Mouse (Mus musculus) ES-E14 (cell line): Measurements from ENCODE around the gene Gjb4. TPM values are rescaled to one million over a fixed set of nuclear protein-coding genes. Genes with fewer than 3 reads are reported as not detected.

Experiments used
- DNase-seq: peaks from one replicate; pipeline ENCODE4 v3.0.0-alpha.2; 2013; ENCODE audit warnings: low read depth, low spot score
- H3K27ac ChIP-seq: 2 replicates; pipeline ENCODE4 v1.5.1; 2012; ENCODE audit warnings: low read depth, mild to moderate bottlenecking, low read length, moderate library complexity, mixed read lengths; ENCODE audit not compliant: poor library complexity, insufficient read depth, severe bottlenecking
- H3K36me3 ChIP-seq: 2 replicates; pipeline ENCODE4 v1.6.1; 2012; ENCODE audit warnings: mild to moderate bottlenecking, low read length, moderate library complexity, mixed read lengths; ENCODE audit not compliant: control insufficient read depth, poor library complexity, insufficient read depth, severe bottlenecking
- H3K4me1 ChIP-seq, 2 experiments: fragments of 150-350 bp in 1 of 2; sonication (generic) in 1 of 2; 2 replicates each; pipeline ENCODE4 v1.6.1; 2012; ENCODE audit warnings: low read length in 2 of 2, mild to moderate bottlenecking in 1 of 2, mixed read lengths in 1 of 2; ENCODE audit not compliant: control insufficient read depth in 2 of 2, insufficient read depth in 2 of 2, poor library complexity in 1 of 2
- H3K4me3 ChIP-seq, 2 experiments: fragments of 150-350 bp in 1 of 2; sonication (generic) in 1 of 2; 2 replicates each; pipeline ENCODE4 v1.5.1; 2012; ENCODE audit warnings: low read length in 2 of 2, low read depth in 1 of 2, mild to moderate bottlenecking in 1 of 2, mixed read lengths in 1 of 2; ENCODE audit not compliant: insufficient read depth in 1 of 2, poor library complexity in 1 of 2, severe bottlenecking in 1 of 2
- H3K9ac ChIP-seq: 2 replicates; pipeline ENCODE4 v1.6.1; 2012; ENCODE audit warnings: low read depth, mild to moderate bottlenecking, low read length, mixed read lengths; ENCODE audit not compliant: poor library complexity, insufficient read depth, severe bottlenecking
- H3K9me3 ChIP-seq: fragments of 150-350 bp; sonication (generic); 2 replicates; pipeline ENCODE4 v1.6.1; 2012; ENCODE audit warnings: low read depth, mild to moderate bottlenecking, low read length; ENCODE audit not compliant: control insufficient read depth, insufficient read depth
- CHD2 ChIP-seq: IDR thresholded peaks from 2 replicates; pipeline ENCODE4 v1.6.1; 2014; ENCODE audit warnings: mild to moderate bottlenecking, low read depth, low read length, inconsistent platforms
- HCFC1 ChIP-seq: IDR thresholded peaks from 2 replicates; pipeline ENCODE4 v1.6.1; 2012; ENCODE audit warnings: low read length, inconsistent platforms, borderline replicate concordance; ENCODE audit not compliant: insufficient read depth
- MAFK ChIP-seq: IDR thresholded peaks from 2 replicates; pipeline ENCODE4 v1.6.1; 2014; ENCODE audit warnings: mild to moderate bottlenecking, low read depth, low read length, inconsistent platforms; ENCODE audit not compliant: insufficient read depth
- ZC3H11A ChIP-seq: IDR thresholded peaks from 2 replicates; pipeline ENCODE4 v1.6.1; 2012; ENCODE audit warnings: low read depth, mild to moderate bottlenecking, inconsistent platforms, low read length, borderline replicate concordance
- ZNF384 ChIP-seq: IDR thresholded peaks from 2 replicates; pipeline ENCODE4 v1.6.1; 2012; ENCODE audit warnings: low read depth, low read length, inconsistent platforms
- in situ Hi-C, 2 experiments: fragments of 600-800 bp; cut with MboI; formaldehyde crosslinking; loops; one replicate each; pipeline ENCODE4 v1.15.1; 2025; ENCODE audit warnings: low sequenced_read_pairs in 2 of 2, inconsistent platforms in 1 of 2; ENCODE audit not compliant: unreplicated experiment in 2 of 2
- total RNA-seq: library from RNA; depleted of rRNA; stranded (reverse); fragments of 300-350 nt; gene quantifications from 2 replicates; pipeline ENCODE4 v1.2.3, GENCODE M21; 2012

Gene Gjb4
- total RNA-seq, 1 experiment = 1.6 TPM

DNA sequence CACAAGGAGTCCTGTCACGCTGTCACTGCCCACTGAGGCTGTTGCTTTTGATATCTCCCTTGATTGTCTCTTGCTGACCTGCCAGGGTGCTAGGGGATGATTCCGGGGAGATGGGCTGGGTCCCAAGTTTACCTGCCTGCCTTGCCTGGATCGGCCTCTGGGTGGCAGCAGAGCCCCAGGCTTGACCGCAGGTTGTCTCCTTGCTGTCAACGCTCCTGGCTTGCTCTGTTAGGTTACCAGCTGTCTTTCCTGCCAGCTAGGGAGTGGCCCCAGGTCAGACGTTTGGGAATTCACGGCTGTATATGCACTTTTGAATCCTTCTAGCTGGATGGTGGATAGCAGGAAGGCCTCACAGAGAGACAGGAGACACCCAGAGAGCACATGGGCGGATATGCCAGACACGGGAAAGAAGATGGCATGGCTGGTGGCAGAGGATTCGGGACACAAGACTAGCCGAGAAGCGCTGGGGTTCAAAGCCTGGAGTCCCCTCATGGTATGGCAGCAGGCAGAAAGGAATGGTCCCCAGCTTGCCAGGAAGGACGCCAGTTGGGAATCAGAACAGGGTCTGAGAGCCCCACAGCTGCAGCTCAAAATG is 14.6 kb upstream of the Gjb4 start:
- peak overlapping the region; percentile 19; the same call in 1 of the 2 replicates for H3K9ac ChIP-seq
- in situ Hi-C loops = no loop called here
- no peak overlapping the region for H3K4me3 ChIP-seq
- peaks cover 7 to 30% of the 10 kb centered on the region in 2 experiments for H3K4me1 ChIP-seq
- no peaks in the 10 kb centered on the region for H3K9me3 ChIP-seq
- no peak overlapping the region for H3K27ac ChIP-seq
- DNase-seq = peak; percentile 72
- TF ChIP-seq ZC3H11A = peak; percentile 80; the same call in 1 of the 2 replicates
- TF ChIP-seq HCFC1 = no peak
- no peaks in the 10 kb centered on the region for H3K36me3 ChIP-seq

DNA sequence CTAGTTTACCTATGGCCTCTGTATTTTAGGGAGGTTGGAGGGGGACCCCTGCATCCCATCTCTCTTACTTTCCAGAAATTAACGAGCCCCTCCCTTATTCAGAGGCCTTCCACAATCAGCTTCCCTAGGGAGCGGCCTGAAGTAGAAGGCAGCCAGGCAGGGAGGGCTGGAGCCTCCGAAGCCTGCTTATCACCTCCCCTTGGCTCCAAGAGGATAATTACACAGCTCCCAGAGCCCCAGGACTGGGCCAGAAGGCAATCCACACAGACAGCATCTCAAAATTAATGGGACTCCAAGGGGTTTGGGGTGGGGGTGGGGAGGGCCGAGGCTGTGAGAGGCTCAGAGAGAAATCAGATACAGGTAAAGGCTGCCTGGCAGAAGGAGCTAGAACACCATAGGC is 12.0 kb upstream of the Gjb4 start:
- H3K9ac ChIP-seq = peak overlapping the region; percentile 62
- DNase-seq = no peak
- H3K9me3 ChIP-seq = no peaks in the 10 kb centered on the region
- H3K4me3 ChIP-seq = no peak overlapping the region
- in situ Hi-C loops = no loop called here
- H3K36me3 ChIP-seq = no peaks in the 10 kb centered on the region
- peak overlapping the region; percentile 81; the same call in 1 of the 2 replicates for H3K27ac ChIP-seq
- TF ChIP-seq ZC3H11A (no peak), ZNF384 (no peak), MAFK (no peak)
- H3K4me1 ChIP-seq = peaks cover 7 to 34% of the 10 kb centered on the region in 2 experiments

DNA sequence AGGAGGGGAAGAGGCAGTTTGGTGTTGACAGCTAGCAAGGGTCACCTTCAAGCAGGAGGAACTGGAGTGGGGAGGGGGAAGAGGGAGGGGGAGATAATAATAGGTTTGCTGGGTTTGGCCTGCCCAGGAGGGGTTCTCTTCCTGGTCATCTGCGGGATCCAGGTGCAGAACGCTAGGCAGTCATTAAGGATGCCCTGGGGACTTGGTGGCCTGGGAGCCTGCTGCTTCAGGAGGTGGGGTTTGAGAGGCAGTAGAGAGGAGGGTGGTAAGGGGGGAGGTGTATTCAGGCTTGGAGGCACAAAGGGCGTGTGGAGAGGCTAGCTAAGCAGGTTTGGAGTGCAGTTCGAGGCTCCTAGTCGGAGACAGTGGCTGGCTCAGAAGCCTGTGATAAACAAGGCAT is 11.6 kb upstream of the Gjb4 start:
- peaks cover 7 to 34% of the 10 kb centered on the region in 2 experiments for H3K4me1 ChIP-seq
- DNase-seq = peak; percentile 61
- H3K4me3 ChIP-seq = peak overlapping the region in 1 of 2 experiments; percentile 23; a peak in 2 of 4 replicates
- in situ Hi-C loops = no loop called here
- no peak for TF ChIP-seq HCFC1
- no peak for TF ChIP-seq ZC3H11A
- TF ChIP-seq MAFK = no peak
- no peak for TF ChIP-seq ZNF384
- TF ChIP-seq CHD2 = no peak
- H3K9me3 ChIP-seq = no peaks in the 10 kb centered on the region
- H3K36me3 ChIP-seq = no peaks in the 10 kb centered on the region
- H3K9ac ChIP-seq = peak overlapping the region; percentile 62
- peak overlapping the region; percentile 81; the same call in 1 of the 2 replicates for H3K27ac ChIP-seq

DNA sequence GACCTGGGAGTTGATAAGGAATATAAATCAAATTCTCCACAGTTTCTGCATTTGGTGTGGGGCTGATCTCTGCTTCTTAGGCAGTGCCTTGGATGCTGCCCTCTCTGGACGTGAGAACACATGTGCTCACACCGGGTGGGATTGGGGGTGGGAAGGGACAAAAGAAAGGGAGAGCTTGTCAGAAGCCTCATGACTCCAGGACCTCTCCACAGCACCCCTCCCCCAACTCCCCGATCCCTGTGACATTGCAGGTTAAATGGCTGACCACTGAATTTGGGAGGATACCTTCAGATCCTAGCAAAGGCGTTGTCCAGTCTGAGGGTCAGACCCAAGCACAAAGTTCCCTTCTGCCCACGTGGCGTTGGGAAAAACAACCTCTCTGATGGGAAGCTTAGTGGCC is 10.6 kb upstream of the Gjb4 start:
- no peak for DNase-seq
- Histone ChIP-seq H3K9me3 (no peaks in the 10 kb centered on the region), H3K27ac (peak overlapping the region; percentile 65), H3K9ac (no peak overlapping the region; the same call in 1 of the 2 replicates), H3K36me3 (no peaks in the 10 kb centered on the region), H3K4me1 (peaks cover 12 to 42% of the 10 kb centered on the region in 2 experiments), H3K4me3 (no peak overlapping the region)
- in situ Hi-C loops = no loop called here
- TF ChIP-seq ZC3H11A = no peak
- TF ChIP-seq CHD2 = no peak
- TF ChIP-seq ZNF384 = no peak
- TF ChIP-seq HCFC1 = no peak
- no peak for TF ChIP-seq MAFK

DNA sequence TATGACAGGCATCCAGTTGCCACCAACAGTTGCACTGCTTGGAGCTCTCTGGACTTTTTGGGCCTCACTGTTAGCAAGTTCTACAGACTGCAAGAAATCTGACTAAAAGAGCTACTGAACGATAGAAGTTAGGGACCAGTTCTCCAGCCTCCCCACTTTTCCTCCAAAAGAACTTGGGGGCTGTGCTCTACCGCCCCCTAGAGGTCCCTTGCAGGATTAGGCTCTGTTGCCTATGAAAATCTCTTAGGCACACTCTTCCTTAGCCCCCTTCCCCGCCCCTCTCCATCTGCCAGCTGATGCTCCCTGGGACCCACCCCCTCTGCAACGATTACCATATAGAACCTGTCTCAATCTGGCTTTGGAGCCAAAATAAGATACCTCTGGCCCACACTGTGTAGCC is 9.4 kb upstream of the Gjb4 start:
- H3K36me3 ChIP-seq = no peaks in the 10 kb centered on the region
- peaks cover 18 to 50% of the 10 kb centered on the region in 2 experiments for H3K4me1 ChIP-seq
- H3K4me3 ChIP-seq = no peak overlapping the region
- in situ Hi-C loops = no loop called here
- TF ChIP-seq ZC3H11A = peak; percentile 9; the same call in 1 of the 2 replicates
- no peak for TF ChIP-seq HCFC1
- no peak for TF ChIP-seq ZNF384
- DNase-seq = peak; percentile 69
- H3K9me3 ChIP-seq = no peaks in the 10 kb centered on the region
- H3K9ac ChIP-seq = no peak overlapping the region
- H3K27ac ChIP-seq = no peak overlapping the region
